Mouse (Mus musculus) G1E (cell line): ENCODE measurements around the gene 5730522E02Rik. TPM values are rescaled to one million over a fixed set of nuclear protein-coding genes. Genes with fewer than 3 reads are reported as not detected.

Experiments
- ATAC-seq: 2 replicates; pipeline ENCODE4 v1.8.0; 2016; ENCODE audit warnings: mild to moderate bottlenecking; ENCODE audit not compliant: insufficient number of reproducible peaks, poor library complexity, low FRiP score, severe bottlenecking; ENCODE audit errors: extremely low read depth
- DNase-seq: peaks from one replicate; pipeline ENCODE4 v3.0.0; 2012; ENCODE audit warnings: low spot score
- H3K27me3 ChIP-seq: 2 replicates; pipeline ENCODE4 v1.6.1; 2012; ENCODE audit warnings: mild to moderate bottlenecking, low read length, inconsistent platforms; ENCODE audit not compliant: insufficient read depth
- H3K36me3 ChIP-seq: replicated peaks from 2 replicates; pipeline ENCODE3; 2012; ENCODE audit warnings: mild to moderate bottlenecking, inconsistent platforms
- H3K4me1 ChIP-seq: 2 replicates; pipeline ENCODE4 v1.6.1; 2012; ENCODE audit warnings: low read depth, low read length, inconsistent platforms, mixed read lengths; ENCODE audit not compliant: insufficient read depth
- H3K4me3 ChIP-seq: 2 replicates; pipeline ENCODE4 v1.5.1; 2012; ENCODE audit warnings: low read depth, mild to moderate bottlenecking, inconsistent platforms, low read length, moderate library complexity, mixed read lengths
- H3K9me3 ChIP-seq: replicated peaks from 2 replicates; pipeline ENCODE4 v1.6.1; 2012; ENCODE audit warnings: inconsistent platforms
- CTCF ChIP-seq: IDR thresholded peaks from 2 replicates; pipeline ENCODE4 v1.5.1; 2012; ENCODE audit warnings: low read depth, low read length, inconsistent platforms, mixed read lengths
- GATA1 ChIP-seq: IDR thresholded peaks from 2 replicates; pipeline ENCODE4 v1.6.1; 2012; ENCODE audit warnings: borderline replicate concordance, low read length, inconsistent platforms, mixed read lengths
- GATA2 ChIP-seq: IDR thresholded peaks from 2 replicates; pipeline ENCODE4 v1.6.1; 2012; ENCODE audit warnings: low read depth, low read length, inconsistent platforms, borderline replicate concordance
- POLR2AphosphoS5 ChIP-seq: IDR thresholded peaks from 2 replicates; pipeline ENCODE4 v1.6.1; 2012; ENCODE audit warnings: low read depth, low read length, inconsistent platforms; ENCODE audit not compliant: insufficient replicate concordance
- TAL1 ChIP-seq: conservative IDR thresholded peaks from 2 replicates; pipeline ENCODE4 v1.6.1; 2012; ENCODE audit warnings: low read depth, low read length, inconsistent platforms, mixed read lengths
- polyA plus RNA-seq: library from polyadenylated mRNA; stranded (reverse); fragments of >175 nt; gene quantifications from 2 replicates; pipeline ENCODE4 v1.2.3, GENCODE M21; 2012
- total RNA-seq, 2 experiments: library from RNA; stranded (forward) in 1 of 2; stranded (reverse) in 1 of 2; fragments of 200-1000 nt in 1 of 2; fragments of >200 nt in 1 of 2; fragmentation: Nextera tagmentation in 1 of 2; gene quantifications; 2 replicates each; pipeline ENCODE4 v1.2.3; 2014 to 2017

The 5730522E02Rik gene
- total and polyA plus RNA-seq, 3 experiments, result 0.44 TPM; not detected in 2

GRCm38 (mm10) chr11:25853032-25853431 lies 357.5 kb downstream of the 5730522E02Rik start:
- no peak for DNase-seq
- H3K27me3 ChIP-seq, result no peaks in the 10 kb centered on the region
- no peak for TF ChIP-seq GATA2
- no peak for TF ChIP-seq TAL1
- TF ChIP-seq POLR2AphosphoS5, result no peak
- TF ChIP-seq GATA1, result no peak
- TF ChIP-seq CTCF, result no peak
- no peak overlapping the region for H3K4me3 ChIP-seq
- no peaks in the 10 kb centered on the region for H3K36me3 ChIP-seq
- no peak for ATAC-seq
- H3K4me1 ChIP-seq, result no peaks in the 10 kb centered on the region
- no peaks in the 10 kb centered on the region for H3K9me3 ChIP-seq

GRCm38 (mm10) chr11:25848824-25849644 lies 361.5 kb downstream of the 5730522E02Rik start:
- DNase-seq, result no peak
- TF ChIP-seq GATA2 (no peak), POLR2AphosphoS5 (no peak), CTCF (no peak), TAL1 (no peak), GATA1 (no peak)
- Histone ChIP-seq H3K27me3 (no peaks in the 10 kb centered on the region), H3K4me3 (no peak overlapping the region), H3K4me1 (no peaks in the 10 kb centered on the region), H3K9me3 (no peaks in the 10 kb centered on the region), H3K36me3 (no peaks in the 10 kb centered on the region)
- ATAC-seq, result no peak

- DNase-seq (no peak), ATAC-seq (no peak)
- Histone ChIP-seq H3K4me1 (no peaks in the 10 kb centered on the region), H3K4me3 (no peak overlapping the region), H3K36me3 (no peaks in the 10 kb centered on the region), H3K9me3 (no peaks in the 10 kb centered on the region), H3K27me3 (no peaks in the 10 kb centered on the region)
- no peak for TF ChIP-seq TAL1
Measured at GRCm38 (mm10) chr11:25838451-25838850, 372.1 kb downstream of the 5730522E02Rik start.

- no peak for TF ChIP-seq CTCF
- no peak for TF ChIP-seq GATA2
- TF ChIP-seq POLR2AphosphoS5, result no peak
- TF ChIP-seq TAL1, result no peak
- TF ChIP-seq GATA1, result no peak
- no peaks in the 10 kb centered on the region for H3K4me1 ChIP-seq
- DNase-seq (no peak), ATAC-seq (no peak)
- no peaks in the 10 kb centered on the region for H3K27me3 ChIP-seq
- no peaks in the 10 kb centered on the region for H3K36me3 ChIP-seq
- H3K4me3 ChIP-seq, result no peak overlapping the region
- H3K9me3 ChIP-seq, result no peaks in the 10 kb centered on the region
Measured at GRCm38 (mm10) chr11:25819789-25820188, 390.8 kb downstream of the 5730522E02Rik start.

GRCm38 (mm10) chr11:25813446-25813845 lies 397.1 kb downstream of the 5730522E02Rik start:
- no peaks in the 10 kb centered on the region for H3K4me1 ChIP-seq
- H3K27me3 ChIP-seq, result no peaks in the 10 kb centered on the region
- no peak for TF ChIP-seq POLR2AphosphoS5
- DNase-seq (no peak), ATAC-seq (no peak)
- H3K4me3 ChIP-seq, result no peak overlapping the region
- no peaks in the 10 kb centered on the region for H3K9me3 ChIP-seq
- no peaks in the 10 kb centered on the region for H3K36me3 ChIP-seq

GRCm38 (mm10) chr11:25787691-25788090 lies 422.9 kb downstream of the 5730522E02Rik start:
- Histone ChIP-seq H3K36me3 (no peaks in the 10 kb centered on the region), H3K27me3 (no peaks in the 10 kb centered on the region), H3K4me3 (no peak overlapping the region), H3K9me3 (no peaks in the 10 kb centered on the region), H3K4me1 (no peaks in the 10 kb centered on the region)
- DNase-seq, result no peak
- TF ChIP-seq CTCF (no peak), GATA1 (no peak), TAL1 (no peak), POLR2AphosphoS5 (no peak), GATA2 (no peak)
- no peak for ATAC-seq
